In genomic region chr9:44461950-44462349, GRCm38 (mm10) we compare ENCODE assay signal across 20 mouse cellular contexts. TPM values are rescaled to one million over a fixed set of nuclear protein-coding genes. Genes with fewer than 3 reads are reported as not detected.
DNase-seq lines count a peak whose midpoint lies in the region; ATAC-seq and TF ChIP-seq lines count a peak whose summit lies in the region.
"Had no signal": no experiment of that assay in that cellular context is flagged by ENCODE, and none has a peak within 500 bp of the region (broad histone marks: within the 10 kb centered on the region; RNA-seq: fewer than 3 reads in every experiment).

No protein-coding gene starts in this region.

- H3K27me3 ChIP-seq in midbrain, embryonic 10.5 days (ENCODE audit: low read depth, poor library complexity, severe bottlenecking), result no peaks in the 10 kb centered on the region
- H3K27me3 ChIP-seq: forebrain, embryonic 13.5 days; hindbrain, embryonic 15.5 days had no signal

- no peak overlapping the region for H3K4me3 ChIP-seq in lung, adult 2 months (replicated peaks; ENCODE audit: extremely low read depth, low read depth, low read length)
- H3K4me3 ChIP-seq in macrophage (ENCODE audit: inconsistent target), result peak overlapping the region; percentile 2; the same call in 1 of the 2 replicates
- no peak overlapping the region for H3K4me3 ChIP-seq in midbrain, embryonic 10.5 days
- H3K4me3 ChIP-seq: forebrain, embryonic 13.5 days; hindbrain, embryonic 15.5 days; limb, embryonic 13.5 days had no signal

- H3K9me3 ChIP-seq in midbrain, embryonic 10.5 days (replicated peaks), result no peaks in the 10 kb centered on the region
- H3K9me3 ChIP-seq: forebrain, embryonic 13.5 days; hindbrain, embryonic 15.5 days; limb, embryonic 13.5 days had no signal

- WGBS in lung, adult 2 months, result 55% methylated on average over 5 of the region's 5 CpGs
- 35% methylated on average over 5 of the region's 5 CpGs for WGBS in macrophage (ENCODE audit: missing documents)
- 85% methylated on average over 5 of the region's 5 CpGs for WGBS in midbrain, embryonic 10.5 days

- ATAC-seq in granulocyte monocyte progenitor cell, adult 5-6 weeks (replicated peaks; ENCODE audit: poor library complexity, severe bottlenecking), result peak; percentile 96
- ATAC-seq: CD4-positive, CD25-positive, alpha-beta regulatory T cell, adult 4 months; forebrain, embryonic 13.5 days had no signal

- no peak for TF ChIP-seq POLR2A in lung, adult 2 months (IDR thresholded peaks at IDR 0.05; ENCODE audit: borderline replicate concordance, extremely low read depth, low read depth, low read length)

- DNase-seq in lung, adult 18-20 months, result peak; percentile 49 to 67
- no peak for DNase-seq in lung, adult 2 months
- DNase-seq in midbrain, embryonic 10.5 days (ENCODE audit: low spot score), result no peak
- no peak for DNase-seq in right cerebral cortex, postnatal 14 days
- DNase-seq in layer of hippocampus, adult 8-10 months (ENCODE audit: low spot score in 2 of 2), result no peak
- DNase-seq: adrenal gland, postnatal 14 days; cerebellum, adult 9-11 months; embryo, embryonic 11 days; heart, adult 11 months; kidney, adult 18-20 months; kidney, postnatal 25 days; thymus, postnatal 25 days had no signal

- peak overlapping the region; percentile 90 for H3K27ac ChIP-seq in macrophage
- H3K27ac ChIP-seq in midbrain, embryonic 10.5 days (replicated peaks), result no peak overlapping the region
- H3K27ac ChIP-seq: forebrain, embryonic 13.5 days; hindbrain, embryonic 15.5 days; limb, embryonic 13.5 days had no signal

- no peaks in the 10 kb centered on the region for H3K36me3 ChIP-seq in macrophage (ENCODE audit: inconsistent target)
- H3K36me3 ChIP-seq in midbrain, embryonic 10.5 days, result no peaks in the 10 kb centered on the region
- H3K36me3 ChIP-seq: hindbrain, embryonic 15.5 days; limb, embryonic 13.5 days had no signal

- no peaks in the 10 kb centered on the region for H3K79me2 ChIP-seq in macrophage (ENCODE audit: inconsistent target)

- H3K4me1 ChIP-seq in lung, adult 2 months (ENCODE audit: control insufficient read depth, insufficient read depth, low read length), result no peaks in the 10 kb centered on the region
- peaks cover 17% of the 10 kb centered on the region for H3K4me1 ChIP-seq in midbrain, embryonic 10.5 days

- TF ChIP-seq CTCF in lung, adult 2 months (IDR thresholded peaks at IDR 0.05; ENCODE audit: insufficient read depth, low read length), result no peak

RNA-seq across cellular contexts. Expression of gene Upk2, which starts 7.2 kb away (rescaled TPM):
- 4.0 and 4.4 TPM in 2 replicates for polyA plus RNA-seq in lung, adult 2 months (2012; rRNA removed)
- not detected in 2 replicates for total RNA-seq in granulocyte monocyte progenitor cell, adult 5-6 weeks (2014; fragmentation: Nextera tagmentation)
- total RNA-seq in granulocyte monocyte progenitor cell, adult 5-6 weeks (2017), result not detected in 2 replicates
- total RNA-seq in macrophage (2018; cell fraction: chromatin; rRNA removed), result not detected
- not detected for total RNA-seq in macrophage (2018; cell fraction: cytosol; rRNA removed)
- not detected for total RNA-seq in macrophage (2018; cell fraction: nucleus; rRNA removed)
- polyA plus RNA-seq in macrophage (2018), result not detected in 3 replicates
- polyA plus RNA-seq in midbrain, embryonic 10.5 days (2016; fragmentation: Nextera tagmentation; extraction: Ambion mirVana), result not detected in 2 replicates
- not detected for total RNA-seq in layer of hippocampus, adult 8-10 months (2022)
- total RNA-seq: adrenal gland, postnatal 14 days; megakaryocyte-erythroid progenitor cell, adult 5-6 weeks had no signal
- polyA plus RNA-seq: CD4-positive, CD25-positive, alpha-beta regulatory T cell, adult 4 months; forebrain, embryonic 13.5 days; heart, postnatal 0 days; hindbrain, embryonic 15.5 days had no signal

RNA-seq across cellular contexts. Expression of gene Bcl9l, which starts 20.7 kb away (rescaled TPM):
- 69.0 and 70.7 TPM in 2 replicates for polyA plus RNA-seq in lung, adult 2 months (2012; rRNA removed)
- 8.7 and 13.0 TPM in 2 replicates for total RNA-seq in granulocyte monocyte progenitor cell, adult 5-6 weeks (2014; fragmentation: Nextera tagmentation)
- 1.6 and 2.6 TPM in 2 replicates for total RNA-seq in granulocyte monocyte progenitor cell, adult 5-6 weeks (2017)
- 10 to 100 TPM in 16 of 26 experiments, 1 to 10 TPM in 8, under 1 TPM in 2; 0.56 to 30.1 (median 12.5) TPM for total RNA-seq in macrophage (2018; cell fraction: chromatin; rRNA removed)
- total RNA-seq in macrophage (2018; cell fraction: cytosol; rRNA removed), result 10 to 100 TPM in 11 of 26 experiments, 1 to 10 TPM in 15; 3.7 to 16.4 (median 9.2) TPM
- total RNA-seq in macrophage (2018; cell fraction: nucleus; rRNA removed), result 10 to 100 TPM in 16 of 26 experiments, 1 to 10 TPM in 10; 3.5 to 23.9 (median 13.3) TPM
- polyA plus RNA-seq in macrophage (2018), result 5.3 to 6.6 TPM (median 6.0 TPM) in 3 replicates
- 3.9 and 4.7 TPM in 2 replicates for polyA plus RNA-seq in midbrain, embryonic 10.5 days (2016; fragmentation: Nextera tagmentation; extraction: Ambion mirVana)
- 10 to 100 TPM; 61.8 to 68.3 (median 64.9) TPM for total RNA-seq in layer of hippocampus, adult 8-10 months (2022)

RNA-seq across cellular contexts. Expression of gene Foxr1, which starts 21.0 kb away (rescaled TPM):
- polyA plus RNA-seq in lung, adult 2 months (2012; rRNA removed), result 0.16 TPM in 1 of 2 replicates, not detected in the other
- total RNA-seq in granulocyte monocyte progenitor cell, adult 5-6 weeks (2014; fragmentation: Nextera tagmentation), result not detected in 2 replicates
- not detected in 2 replicates for total RNA-seq in granulocyte monocyte progenitor cell, adult 5-6 weeks (2017)
- total RNA-seq in macrophage (2018; cell fraction: chromatin; rRNA removed), result not detected
- total RNA-seq in macrophage (2018; cell fraction: cytosol; rRNA removed), result not detected
- not detected for total RNA-seq in macrophage (2018; cell fraction: nucleus; rRNA removed)
- not detected in 3 replicates for polyA plus RNA-seq in macrophage (2018)
- polyA plus RNA-seq in midbrain, embryonic 10.5 days (2016; fragmentation: Nextera tagmentation; extraction: Ambion mirVana), result not detected in 2 replicates
- total RNA-seq in layer of hippocampus, adult 8-10 months (2022), result not detected
- total RNA-seq: adrenal gland, postnatal 14 days; megakaryocyte-erythroid progenitor cell, adult 5-6 weeks had no signal
- polyA plus RNA-seq: forebrain, embryonic 13.5 days; heart, postnatal 0 days; hindbrain, embryonic 15.5 days; limb, embryonic 13.5 days had no signal

RNA-seq across cellular contexts. Expression of gene Ccdc84, which starts 43.6 kb away (rescaled TPM):
- 16.4 and 23.0 TPM in 2 replicates for polyA plus RNA-seq in lung, adult 2 months (2012; rRNA removed)
- total RNA-seq in granulocyte monocyte progenitor cell, adult 5-6 weeks (2014; fragmentation: Nextera tagmentation), result 22.4 and 46.8 TPM in 2 replicates
- 22.5 and 45.1 TPM in 2 replicates for total RNA-seq in granulocyte monocyte progenitor cell, adult 5-6 weeks (2017)
- 100 to 1,000 TPM in 13 of 26 experiments, 10 to 100 TPM in 13; 44.0 to 155 (median 99.5) TPM for total RNA-seq in macrophage (2018; cell fraction: chromatin; rRNA removed)
- 10 to 100 TPM in 8 of 26 experiments, 1 to 10 TPM in 18; 4.7 to 13.4 (median 8.7) TPM for total RNA-seq in macrophage (2018; cell fraction: cytosol; rRNA removed)
- 100 to 1,000 TPM in 4 of 26 experiments, 10 to 100 TPM in 22; 27.7 to 112 (median 65.8) TPM for total RNA-seq in macrophage (2018; cell fraction: nucleus; rRNA removed)
- 10.3 to 20.3 TPM (median 11.3 TPM) in 3 replicates for polyA plus RNA-seq in macrophage (2018)
- polyA plus RNA-seq in midbrain, embryonic 10.5 days (2016; fragmentation: Nextera tagmentation; extraction: Ambion mirVana), result 25.4 and 29.9 TPM in 2 replicates
- 10 to 100 TPM; 21.1 to 24.9 (median 23.4) TPM for total RNA-seq in layer of hippocampus, adult 8-10 months (2022)

RNA-seq across cellular contexts. Expression of gene Trappc4, which starts 54.5 kb away (rescaled TPM):
- polyA plus RNA-seq in lung, adult 2 months (2012; rRNA removed), result 42.2 and 43.8 TPM in 2 replicates
- 52.2 and 78.5 TPM in 2 replicates for total RNA-seq in granulocyte monocyte progenitor cell, adult 5-6 weeks (2014; fragmentation: Nextera tagmentation)
- total RNA-seq in granulocyte monocyte progenitor cell, adult 5-6 weeks (2017), result 37.7 and 39.6 TPM in 2 replicates
- total RNA-seq in macrophage (2018; cell fraction: chromatin; rRNA removed), result 10 to 100 TPM in 25 of 26 experiments, 1 to 10 TPM in 1; 9.0 to 65.0 (median 30.3) TPM
- total RNA-seq in macrophage (2018; cell fraction: cytosol; rRNA removed), result 10 to 100 TPM; 55.8 to 78.6 (median 65.6) TPM
- total RNA-seq in macrophage (2018; cell fraction: nucleus; rRNA removed), result 10 to 100 TPM; 21.6 to 71.3 (median 44.7) TPM
- polyA plus RNA-seq in macrophage (2018), result 45.6 to 95.6 TPM (median 69.5 TPM) in 3 replicates
- 216 and 244 TPM in 2 replicates for polyA plus RNA-seq in midbrain, embryonic 10.5 days (2016; fragmentation: Nextera tagmentation; extraction: Ambion mirVana)
- total RNA-seq in layer of hippocampus, adult 8-10 months (2022), result 10 to 100 TPM; 63.7 to 73.0 (median 68.9) TPM

Comparison
In these comparisons a context has a peak if more than half of its experiments do, and no peak if none do; other contexts are left out.
1. DNase-seq: peak in lung, adult 18-20 months (2 of 2); none in lung, adult 2 months (single experiment), midbrain, embryonic 10.5 days (single experiment), right cerebral cortex, postnatal 14 days (single experiment) and layer of hippocampus, adult 8-10 months (0 of 2).